Mouse (Mus musculus) testis, adult 2 months (tissue): ENCODE data around the gene Cnnm1.

Experiments
- CTCF ChIP-seq: fragments of 200-500 bp; IDR thresholded peaks from 2 replicates; pipeline ENCODE4 v1.5.1; 2012; ENCODE audit warnings: low read depth, mild to moderate bottlenecking, inconsistent platforms, low read length, moderate library complexity; ENCODE audit not compliant: control insufficient read depth, insufficient read depth, insufficient replicate concordance
- POLR2A ChIP-seq: fragments of 200-500 bp; IDR thresholded peaks from 2 replicates; pipeline ENCODE4 v1.6.1; 2012; ENCODE audit warnings: low read depth, mild to moderate bottlenecking, inconsistent platforms, low read length, moderate library complexity; ENCODE audit not compliant: control insufficient read depth

GRCm38 (mm10) chr19:43525566-43525965 is 85.3 kb downstream of the Cnnm1 start:
- no peak for TF ChIP-seq POLR2A
- no peak for TF ChIP-seq CTCF
